Mouse (Mus musculus) myocyte (in vitro differentiated cells): ENCODE data around the gene Stoml2. TPM values are rescaled to one million over a fixed set of nuclear protein-coding genes. Genes with fewer than 3 reads are reported as not detected.

ENCODE experiments used
- H3K27me3 ChIP-seq: one replicate; pipeline ENCODE4 v1.6.1; 2011; ENCODE audit not compliant: control insufficient read depth, insufficient read depth, insufficient read length
- H3K36me3 ChIP-seq: one replicate; pipeline ENCODE4 v1.6.1; 2011; ENCODE audit not compliant: control insufficient read depth, insufficient read depth
- H3K4me2 ChIP-seq: one replicate; pipeline ENCODE4 v1.6.1; 2011; ENCODE audit warnings: low read depth, control low read depth
- H3K4me3 ChIP-seq: one replicate; pipeline ENCODE4 v1.5.1; 2011; ENCODE audit warnings: mild to moderate bottlenecking, control low read depth, moderate library complexity
- H3K79me2 ChIP-seq: one replicate; pipeline ENCODE4 v1.6.1; 2011; ENCODE audit not compliant: control insufficient read depth, insufficient read depth
- H3ac ChIP-seq: one replicate; pipeline ENCODE4 v1.6.1; 2011; ENCODE audit not compliant: control insufficient read depth, insufficient read length
- CEBPB ChIP-seq: IDR thresholded peaks from 2 replicates; pipeline ENCODE4 v1.6.1; 2011; ENCODE audit warnings: mild to moderate bottlenecking, moderate library complexity; ENCODE audit not compliant: poor library complexity, insufficient read depth, severe bottlenecking
- E2F4 ChIP-seq: IDR thresholded peaks from one replicate; pipeline ENCODE4 v1.6.1; 2011; ENCODE audit warnings: mild to moderate bottlenecking, control low read depth, moderate library complexity; ENCODE audit not compliant: insufficient read depth
- MAX ChIP-seq: IDR thresholded peaks from one replicate; pipeline ENCODE4 v1.6.1; 2011; ENCODE audit warnings: low read depth, mild to moderate bottlenecking, control low read depth
- MYOD1 ChIP-seq, 3 experiments: IDR thresholded peaks; one replicate each; pipeline ENCODE4 v1.6.1; 2011; ENCODE audit warnings: control low read depth in 2 of 3, low read depth in 2 of 3, mild to moderate bottlenecking in 2 of 3, moderate library complexity in 1 of 3; ENCODE audit not compliant: insufficient read length in 2 of 3, control insufficient read depth in 1 of 3
- MYOG ChIP-seq, 3 experiments: IDR thresholded peaks; one replicate each; pipeline ENCODE4 v1.6.1; 2011; ENCODE audit warnings: control low read depth in 2 of 3, low read depth in 2 of 3, mild to moderate bottlenecking in 2 of 3; ENCODE audit not compliant: insufficient read length in 2 of 3, control insufficient read depth in 1 of 3, insufficient read depth in 1 of 3
- POLR2A ChIP-seq: IDR thresholded peaks from one replicate; pipeline ENCODE4 v1.6.1; 2011; ENCODE audit warnings: low read depth, mild to moderate bottlenecking, control low read depth, moderate library complexity; ENCODE audit not compliant: insufficient read length
- POLR2AphosphoS2 ChIP-seq: IDR thresholded peaks from one replicate; pipeline ENCODE4 v1.6.1; 2011; ENCODE audit warnings: low read depth, control low read depth; ENCODE audit not compliant: insufficient read length
- REST ChIP-seq: IDR thresholded peaks from one replicate; pipeline ENCODE4 v1.6.1; 2011; ENCODE audit warnings: mild to moderate bottlenecking, control low read depth, moderate library complexity; ENCODE audit not compliant: insufficient read depth, insufficient read length
- SRF ChIP-seq: IDR thresholded peaks from one replicate; pipeline ENCODE4 v1.6.1; 2011; ENCODE audit warnings: low read depth; ENCODE audit not compliant: control insufficient read depth, insufficient read length
- TCF12 ChIP-seq: IDR thresholded peaks from one replicate; pipeline ENCODE4 v1.6.1; 2011; ENCODE audit warnings: mild to moderate bottlenecking, control low read depth; ENCODE audit not compliant: poor library complexity, insufficient read depth, severe bottlenecking
- TCF3 ChIP-seq: IDR thresholded peaks from one replicate; pipeline ENCODE4 v1.6.1; 2011; ENCODE audit warnings: low read depth, control low read depth; ENCODE audit not compliant: insufficient read length
- USF1 ChIP-seq: IDR thresholded peaks from one replicate; pipeline ENCODE4 v1.6.1; 2011; ENCODE audit warnings: low read depth, mild to moderate bottlenecking, control low read depth, moderate library complexity
- polyA plus RNA-seq: library from polyadenylated mRNA; unstranded; fragments of >200 nt; fragmentation: generic; extraction: Trizol; gene quantifications from one replicate; pipeline ENCODE4 v1.2.1, GENCODE M21; 2012; ENCODE audit warnings: missing spikeins

Gene Stoml2
- 113 TPM for polyA plus RNA-seq

GRCm38 (mm10) chr4:43031237-43031995 is at the start of gene Stoml2:
Gene Stoml2, minus strand, starts transcription at chr4:43031710.
- peak within 1 kb of the TSS; percentile 70 for H3ac ChIP-seq
- peak within 1 kb of the TSS; percentile 67 for H3K4me3 ChIP-seq
- H3K4me2 ChIP-seq, result peak within 1 kb of the TSS; percentile 90
- TF ChIP-seq MYOG (IDR thresholded peaks at IDR 0.05; ENCODE audit: control insufficient read depth in 1 of 3, insufficient read depth in 1 of 3, insufficient read length in 2 of 3, low read depth in 2 of 3) (peak in 2 of 3 experiments; percentile 32 to 49), TCF12 (no peak), REST (no peak), POLR2AphosphoS2 (peak; percentile 78), SRF (no peak), CEBPB (no peak), MAX (no peak), E2F4 (peak; percentile 4), MYOD1 (IDR thresholded peaks at IDR 0.05; ENCODE audit: control insufficient read depth in 1 of 3, insufficient read length in 2 of 3, low read depth in 2 of 3) (peak in 1 of 3 experiments; percentile 47), TCF3 (no peak), USF1 (no peak), POLR2A (peak; percentile 73)
- H3K27me3 ChIP-seq, result no peaks in the 10 kb centered on the region
- peaks cover 16% of the 10 kb centered on the region for H3K36me3 ChIP-seq
- peaks cover 9% of the 10 kb centered on the region for H3K79me2 ChIP-seq

- H3K36me3 ChIP-seq, result no peaks in the 10 kb centered on the region
- no peak overlapping the region for H3K4me2 ChIP-seq
- TF ChIP-seq SRF (no peak), E2F4 (no peak)
- no peaks in the 10 kb centered on the region for H3K79me2 ChIP-seq
- H3K27me3 ChIP-seq, result no peaks in the 10 kb centered on the region
- H3ac ChIP-seq, result no peak overlapping the region
- H3K4me3 ChIP-seq, result no peak overlapping the region
These were observed 46.7 kb upstream of the Stoml2 start for GRCm38 (mm10) chr4:43078071-43078718.

- TF ChIP-seq TCF12 (no peak), MYOD1 (IDR thresholded peaks at IDR 0.05; ENCODE audit: control insufficient read depth in 1 of 3, insufficient read length in 2 of 3, low read depth in 2 of 3) (no peak), REST (no peak), CEBPB (no peak), SRF (no peak), E2F4 (no peak), USF1 (no peak), TCF3 (no peak)
- H3ac ChIP-seq, result no peak overlapping the region
- H3K4me2 ChIP-seq, result no peak overlapping the region
- no peaks in the 10 kb centered on the region for H3K36me3 ChIP-seq
- no peaks in the 10 kb centered on the region for H3K27me3 ChIP-seq
- no peaks in the 10 kb centered on the region for H3K79me2 ChIP-seq
- no peak overlapping the region for H3K4me3 ChIP-seq
These were observed 43.4 kb upstream of the Stoml2 start for GRCm38 (mm10) chr4:43074923-43075322.

GRCm38 (mm10) chr4:43065471-43065870 is 34.0 kb upstream of the Stoml2 start:
- H3K36me3 ChIP-seq, result no peaks in the 10 kb centered on the region
- no peak overlapping the region for H3K4me3 ChIP-seq
- H3K4me2 ChIP-seq, result no peak overlapping the region
- no peak overlapping the region for H3ac ChIP-seq
- TF ChIP-seq MYOG (IDR thresholded peaks at IDR 0.05; ENCODE audit: control insufficient read depth in 1 of 3, insufficient read depth in 1 of 3, insufficient read length in 2 of 3, low read depth in 2 of 3) (no peak), MAX (no peak), E2F4 (no peak), MYOD1 (IDR thresholded peaks at IDR 0.05; ENCODE audit: control insufficient read depth in 1 of 3, insufficient read length in 2 of 3, low read depth in 2 of 3) (no peak), TCF12 (no peak)
- H3K79me2 ChIP-seq, result no peaks in the 10 kb centered on the region
- no peaks in the 10 kb centered on the region for H3K27me3 ChIP-seq

GRCm38 (mm10) chr4:43060286-43060685 is 28.8 kb upstream of the Stoml2 start:
- TF ChIP-seq TCF3, result no peak
- TF ChIP-seq SRF, result no peak
- TF ChIP-seq MYOG (IDR thresholded peaks at IDR 0.05; ENCODE audit: control insufficient read depth in 1 of 3, insufficient read depth in 1 of 3, insufficient read length in 2 of 3, low read depth in 2 of 3), result no peak
- TF ChIP-seq MYOD1 (IDR thresholded peaks at IDR 0.05; ENCODE audit: control insufficient read depth in 1 of 3, insufficient read length in 2 of 3, low read depth in 2 of 3), result no peak
- no peak for TF ChIP-seq POLR2A
- TF ChIP-seq USF1, result no peak
- TF ChIP-seq E2F4, result no peak
- TF ChIP-seq REST, result no peak
- no peak for TF ChIP-seq TCF12
- no peak for TF ChIP-seq CEBPB
- no peak for TF ChIP-seq POLR2AphosphoS2
- no peak for TF ChIP-seq MAX
- no peaks in the 10 kb centered on the region for H3K36me3 ChIP-seq
- H3ac ChIP-seq, result no peak overlapping the region
- H3K4me3 ChIP-seq, result no peak overlapping the region
- H3K79me2 ChIP-seq, result no peaks in the 10 kb centered on the region
- peaks cover 16% of the 10 kb centered on the region for H3K27me3 ChIP-seq
- H3K4me2 ChIP-seq, result no peak overlapping the region
